Mouse (Mus musculus) cerebellum, adult 2 months (tissue): ENCODE data around the gene Gmnc.

Source experiments
- CTCF ChIP-seq: fragments of 200-500 bp; IDR thresholded peaks from 2 replicates; pipeline ENCODE4 v1.5.1; 2011; ENCODE audit warnings: low read depth, mild to moderate bottlenecking, control low read depth, low read length, moderate library complexity, borderline replicate concordance; ENCODE audit not compliant: insufficient read depth
- POLR2A ChIP-seq: fragments of 200-500 bp; IDR thresholded peaks from 2 replicates; pipeline ENCODE4 v1.6.1; 2011; ENCODE audit warnings: low read length, control low read depth, borderline replicate concordance; ENCODE audit not compliant: insufficient read depth

GRCm38 (mm10) chr16:26989415-26990315 is 1.8 kb downstream of the Gmnc start:
- TF ChIP-seq CTCF (no peak), POLR2A (no peak)
